In the genomic region with DNA sequence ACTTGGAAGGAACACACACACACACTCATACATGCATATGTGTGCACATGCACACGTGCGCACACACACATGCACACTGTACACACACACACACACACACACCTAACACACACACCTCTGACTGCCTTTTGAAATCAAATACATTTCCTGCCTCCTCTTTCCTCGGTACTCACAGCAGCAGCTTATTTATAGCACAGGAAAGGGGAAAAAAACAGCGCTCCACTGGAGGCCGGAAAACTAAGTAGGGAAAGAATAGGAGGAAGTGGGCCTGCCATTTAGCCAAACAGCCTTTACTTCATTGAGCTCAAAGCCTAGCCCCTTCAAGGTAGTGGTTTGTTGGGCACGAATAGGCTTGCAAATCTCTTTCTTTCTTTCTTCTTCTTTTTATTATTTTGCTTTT, we compare ENCODE assay signal across 7 mouse cellular contexts. TPM values are rescaled to one million over a fixed set of nuclear protein-coding genes. Genes with fewer than 3 reads are reported as not detected.
DNase-seq lines count a peak whose midpoint lies in the region; ATAC-seq and TF ChIP-seq lines count a peak whose summit lies in the region.

A gene (plus strand): TSS at position 298 of the 400 bp plus-strand sequence.

- H3K4me1 ChIP-seq in liver, embryonic 11.5 days (replicated peaks; ENCODE audit: control insufficient read depth, insufficient read depth, low read length): no peaks in the 10 kb centered on the region
- no peaks in the 10 kb centered on the region for H3K4me1 ChIP-seq in kidney, adult 2 months (ENCODE audit: control insufficient read depth, insufficient read depth, low read length)
- no peaks in the 10 kb centered on the region for H3K4me1 ChIP-seq in midbrain, embryonic 16.5 days (ENCODE audit: control insufficient read depth, insufficient read depth, low read length)

- H3K36me3 ChIP-seq in liver, embryonic 11.5 days (ENCODE audit: control insufficient read depth, insufficient read depth, low read length): no peaks in the 10 kb centered on the region
- H3K36me3 ChIP-seq in kidney, adult 2 months (ENCODE audit: control insufficient read depth, insufficient read depth, low read length): no peaks in the 10 kb centered on the region
- no peaks in the 10 kb centered on the region for H3K36me3 ChIP-seq in midbrain, embryonic 16.5 days (ENCODE audit: control insufficient read depth, insufficient read depth, low read length)

- no peak for TF ChIP-seq POLR2A in kidney, adult 2 months (IDR thresholded peaks at IDR 0.05; ENCODE audit: low read depth, low read length)

- H3K9me3 ChIP-seq in liver, embryonic 11.5 days (ENCODE audit: control insufficient read depth, low read length): no peaks in the 10 kb centered on the region
- H3K9me3 ChIP-seq in midbrain, embryonic 16.5 days (replicated peaks; ENCODE audit: control insufficient read depth, low read length, poor library complexity, severe bottlenecking): no peaks in the 10 kb centered on the region

- no peak within 1 kb of the TSS for H3K9ac ChIP-seq in liver, embryonic 11.5 days (ENCODE audit: low read depth, low read length)
- no peak within 1 kb of the TSS for H3K9ac ChIP-seq in midbrain, embryonic 16.5 days (ENCODE audit: low read depth, low read length)

- peak; percentile 23; the same call in 1 of the 2 replicates for ATAC-seq in liver, embryonic 11.5 days (replicated peaks; ENCODE audit: low FRiP score)
- no peak for ATAC-seq in midbrain, embryonic 16.5 days

- no peak within 1 kb of the TSS; the same call in 1 of the 2 replicates for H3K27ac ChIP-seq in liver, embryonic 11.5 days (ENCODE audit: low read depth, low read length)
- H3K27ac ChIP-seq in kidney, adult 2 months (ENCODE audit: insufficient read depth, low read depth, low read length): peak within 1 kb of the TSS; percentile 89
- no peak within 1 kb of the TSS for H3K27ac ChIP-seq in midbrain, embryonic 16.5 days (ENCODE audit: low read length)

- no peak within 1 kb of the TSS for H3K4me2 ChIP-seq in liver, embryonic 11.5 days
- no peak within 1 kb of the TSS for H3K4me2 ChIP-seq in midbrain, embryonic 16.5 days (ENCODE audit: low read length)

- no peak for TF ChIP-seq CTCF in kidney, adult 2 months (conservative IDR thresholded peaks at IDR 0.05; ENCODE audit: insufficient read depth, insufficient read length, low read depth, low read length)

- WGBS in liver, embryonic 11.5 days: 47% methylated on average over 6 of the region's 6 CpGs
- 51% methylated on average over 6 of the region's 6 CpGs for WGBS in kidney, adult 2 months
- WGBS in midbrain, embryonic 16.5 days: 72% methylated on average over 6 of the region's 6 CpGs

- no peaks in the 10 kb centered on the region for H3K27me3 ChIP-seq in liver, embryonic 11.5 days (replicated peaks; ENCODE audit: control insufficient read depth, insufficient read depth, low read length)
- no peaks in the 10 kb centered on the region for H3K27me3 ChIP-seq in kidney, adult 2 months (replicated peaks; ENCODE audit: control insufficient read depth, insufficient read depth, low read length)
- no peaks in the 10 kb centered on the region for H3K27me3 ChIP-seq in midbrain, embryonic 16.5 days (ENCODE audit: control insufficient read depth, insufficient read depth, low read depth, low read length)

- no peak within 1 kb of the TSS for H3K4me3 ChIP-seq in liver, embryonic 11.5 days (ENCODE audit: low read depth, low read length)
- H3K4me3 ChIP-seq in kidney, adult 2 months (ENCODE audit: insufficient read depth, low read depth, low read length): peak within 1 kb of the TSS; percentile 67
- H3K4me3 ChIP-seq in midbrain, embryonic 16.5 days (ENCODE audit: low read depth, low read length): no peak within 1 kb of the TSS; the same call in 1 of the 2 replicates

- no peak for DNase-seq in liver, embryonic 11.5 days (ENCODE audit: low spot score)
- no peak for DNase-seq in liver
- DNase-seq in gastrocnemius, postnatal 10 days: no peak
- DNase-seq in kidney, adult 2 months: peak; percentile 78
- DNase-seq in lung, postnatal 36 days: peak; percentile 59
- no peak for DNase-seq in ovary, postnatal 14 days (ENCODE audit: low spot score)

RNA-seq across cellular contexts. Expression of the gene that starts here (rescaled TPM):
- 9.8 and 14.9 TPM in 2 replicates for polyA plus RNA-seq in liver, embryonic 11.5 days (2014; fragmentation: Nextera tagmentation; extraction: Ambion mirVana)
- 10 to 100 TPM; 38.2 to 39.7 TPM for total RNA-seq in gastrocnemius, postnatal 10 days (2021)
- polyA plus RNA-seq in kidney, adult 2 months (2012; rRNA removed): 4.8 and 9.2 TPM in 2 replicates
- polyA plus RNA-seq in midbrain, embryonic 16.5 days (2015; fragmentation: Nextera tagmentation; extraction: Ambion mirVana): 5.7 and 6.0 TPM in 2 replicates

Comparison
In these comparisons a context has a peak if more than half of its experiments do, and no peak if none do; other contexts are left out.
1. DNase-seq: peak in kidney, adult 2 months (single experiment) and lung, postnatal 36 days (single experiment); none in liver, embryonic 11.5 days (single experiment), liver (single experiment), gastrocnemius, postnatal 10 days (single experiment) and ovary, postnatal 14 days (single experiment).